Mouse (Mus musculus) sigmoid colon, adult 10 weeks (tissue): Measurements from ENCODE around the gene Susd3. TPM values are rescaled to one million over a fixed set of nuclear protein-coding genes. Genes with fewer than 3 reads are reported as not detected.

Source experiments
- polyA plus RNA-seq: library from polyadenylated mRNA; stranded (reverse); fragments of 350-450 nt; fragmentation: Illumina TruSeq; extraction: RNeasy Lipid Tissue Mini Kit (QIAGEN cat#74804); gene quantifications from one replicate; pipeline ENCODE4 v1.2.3, GENCODE M21; 2014; ENCODE audit warnings: low read depth, low replicate concordance

Susd3 gene
- polyA plus RNA-seq = not detected

DNA sequence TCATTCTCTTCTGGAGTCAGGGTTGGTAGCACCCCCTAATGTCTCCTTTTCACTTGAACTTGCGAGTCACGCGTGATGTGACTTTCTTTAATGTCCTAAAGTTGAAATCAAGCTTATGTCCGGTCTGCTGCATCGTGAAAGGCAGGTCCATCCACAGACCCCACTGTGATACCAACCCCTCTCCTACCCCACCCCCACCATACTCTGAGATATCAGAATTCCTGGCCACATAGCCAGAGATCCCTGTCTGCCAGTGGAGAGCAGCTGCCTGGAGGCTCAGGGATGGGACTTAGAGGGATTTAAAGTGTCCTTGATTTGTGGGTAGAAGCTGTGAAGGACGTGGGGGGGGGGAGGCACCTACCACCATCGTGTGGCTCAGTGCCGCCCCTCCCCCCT, at the start of gene Susd3:
Susd3 (minus strand) TSS at position 240 of the 396 bp plus-strand sequence.

DNA sequence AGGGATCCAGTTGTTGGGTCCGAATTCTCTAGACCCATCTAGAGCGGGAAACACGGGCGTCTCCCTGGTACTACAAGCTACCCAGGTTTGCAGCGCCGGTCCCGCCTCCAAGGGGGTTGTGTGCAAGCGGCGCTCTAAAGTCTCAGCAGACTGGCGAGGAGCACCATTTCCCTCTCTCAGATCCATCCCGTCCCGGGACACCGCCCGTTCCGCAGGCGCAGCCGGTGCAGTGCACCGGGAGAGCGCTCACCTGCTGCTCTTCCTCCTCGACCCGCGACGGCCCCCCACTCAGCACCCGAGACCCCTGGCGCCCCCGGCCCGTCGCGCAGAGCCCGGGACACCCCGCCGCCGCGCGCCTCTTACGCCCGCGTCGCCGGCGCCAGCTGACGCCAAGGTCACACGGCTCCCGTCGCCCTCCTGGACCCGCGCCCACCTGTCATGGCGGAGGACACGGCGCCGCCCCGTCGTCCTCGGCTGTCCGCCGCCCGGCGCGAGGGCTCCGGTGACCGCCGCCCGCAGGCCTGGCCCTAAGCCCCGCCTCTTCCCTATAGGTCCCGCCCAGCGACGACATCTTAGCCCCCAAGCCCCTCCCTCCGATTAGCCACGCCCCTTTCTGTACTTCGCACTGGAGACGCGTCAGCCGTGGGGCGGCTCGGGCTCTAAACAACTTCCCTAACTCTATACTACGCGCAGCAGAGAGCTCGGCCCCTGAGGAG, 32.8 kb downstream of the Susd3 start, which contains the start of gene Card19:
Card19 (minus strand) TSS at position 534 of the 716 bp plus-strand sequence.

DNA sequence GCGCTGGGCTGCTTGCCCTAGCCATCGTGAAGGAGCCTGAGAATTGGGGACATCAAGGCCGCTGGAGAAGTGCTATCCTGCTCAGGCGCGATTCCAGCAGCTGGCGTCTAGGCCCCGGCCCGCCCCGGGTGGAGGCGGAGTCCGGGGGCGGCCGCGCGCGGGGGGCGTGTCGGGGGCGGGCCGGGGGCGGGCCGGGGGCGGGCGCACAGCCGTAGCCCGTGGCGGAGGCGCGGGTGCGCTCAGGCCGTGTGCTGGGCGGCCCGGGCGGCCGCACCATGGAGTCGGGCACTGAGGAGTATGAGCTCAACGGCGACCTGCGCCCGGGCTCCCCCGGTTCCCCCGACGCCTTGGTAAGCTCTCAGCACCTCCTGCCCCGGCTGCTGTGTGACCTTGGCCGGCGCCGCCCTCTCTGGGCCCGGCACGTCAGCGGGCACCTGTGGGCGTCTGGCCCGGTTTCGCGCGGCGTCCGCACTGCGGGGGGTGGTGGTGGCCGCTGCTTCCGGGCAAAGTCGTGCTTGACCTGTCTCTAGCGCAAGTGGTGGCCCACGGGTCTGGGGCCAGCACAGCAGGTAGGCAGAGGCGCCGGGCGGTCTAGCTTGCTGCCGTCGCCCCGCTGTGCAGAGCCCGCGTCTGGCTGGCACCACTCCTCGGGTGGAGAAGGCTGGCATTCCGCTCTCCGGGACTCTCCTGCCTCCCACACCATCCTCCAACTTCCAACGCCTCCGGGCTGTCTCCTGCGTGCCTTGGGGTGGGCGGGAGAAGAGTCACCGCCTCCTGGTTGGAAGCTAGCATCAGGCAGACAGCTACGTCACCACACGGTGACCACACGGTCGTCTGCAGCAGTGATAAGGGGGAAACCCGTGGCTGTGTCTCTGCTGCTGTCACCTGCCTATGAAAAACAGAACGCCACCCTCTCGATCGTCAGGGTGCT, 61.0 kb downstream of the Susd3 start, which contains the start of gene Ninj1:
Ninj1 (plus strand) TSS at position 198 of the 931 bp plus-strand sequence.

Other genes with a start within 250 kb of the Susd3 start
- 0.79 TPM for gene Wnk2, start 100.7 kb downstream of the Susd3 start, polyA plus RNA-seq
- gene Ninj1, start 61.2 kb downstream of the Susd3 start, polyA plus RNA-seq = not detected
- gene Card19, start 32.7 kb downstream of the Susd3 start, polyA plus RNA-seq = 2.6 TPM
- 1.5 TPM for gene Fgd3, start 71.6 kb upstream of the Susd3 start, polyA plus RNA-seq
- gene Bicd2, start 92.9 kb upstream of the Susd3 start, polyA plus RNA-seq = 20.7 TPM
- gene Ippk, start 172.5 kb upstream of the Susd3 start, polyA plus RNA-seq = 15.4 TPM
- gene Tes3-ps, start 244.6 kb upstream of the Susd3 start, polyA plus RNA-seq = 0.91 TPM